Mouse (Mus musculus) lung, embryonic 16.5 days (tissue): ENCODE measurements around the gene Cdk17. TPM values are rescaled to one million over a fixed set of nuclear protein-coding genes. Genes with fewer than 3 reads are reported as not detected.

Experiments
- ATAC-seq: fragments of 200-750 bp; cut with Nextera tagmentation; 2 replicates; pipeline ENCODE4 v1.8.0; 2017; ENCODE audit warnings: low read depth, mild to moderate bottlenecking, moderate library complexity
- H3K27ac ChIP-seq: fragments of 300-500 bp; sonication (generic); 2 replicates; pipeline ENCODE4 v1.5.1; 2014; ENCODE audit warnings: mild to moderate bottlenecking, control low read depth, low read length
- H3K27me3 ChIP-seq: fragments of 300-500 bp; sonication (generic); 2 replicates; pipeline ENCODE4 v1.6.1; 2014; ENCODE audit warnings: low read depth, low read length, mixed read lengths; ENCODE audit not compliant: control insufficient read depth, insufficient read depth
- H3K36me3 ChIP-seq: fragments of 300-500 bp; sonication (generic); 2 replicates; pipeline ENCODE4 v1.6.1; 2014; ENCODE audit warnings: low read length; ENCODE audit not compliant: control insufficient read depth, insufficient read depth
- H3K4me1 ChIP-seq: fragments of 300-500 bp; sonication (generic); replicated peaks from 2 replicates; pipeline ENCODE4 v1.6.1; 2014; ENCODE audit warnings: low read length, mixed read lengths; ENCODE audit not compliant: control insufficient read depth, insufficient read depth
- H3K4me2 ChIP-seq: fragments of 300-500 bp; sonication (generic); 2 replicates; pipeline ENCODE4 v1.6.1; 2014; ENCODE audit warnings: low read depth, low read length, control low read depth
- H3K4me3 ChIP-seq: fragments of 300-500 bp; sonication (generic); 2 replicates; pipeline ENCODE4 v1.5.1; 2014; ENCODE audit warnings: mild to moderate bottlenecking, low read length, control low read depth
- H3K9ac ChIP-seq: fragments of 300-500 bp; sonication (generic); 2 replicates; pipeline ENCODE4 v1.6.1; 2014; ENCODE audit warnings: low read length, control low read depth
- H3K9me3 ChIP-seq: fragments of 300-500 bp; sonication (generic); 2 replicates; pipeline ENCODE4 v1.6.1; 2016; ENCODE audit warnings: low read length; ENCODE audit not compliant: control insufficient read depth
- WGBS: fragments of 180-500 bp; shearing (Covaris S2); extraction: QIAGEN DNeasy Blood & Tissue Kit; methylation state at CpG from one replicate; pipeline ENCODE4 v1.1.7; 2014; 5-methylcytosine and 5-hydroxymethylcytosine counted together
- polyA plus RNA-seq: library from polyadenylated mRNA; unstranded; fragments of >200 nt; fragmentation: Nextera tagmentation; extraction: Ambion mirVana; gene quantifications from 2 replicates; pipeline ENCODE4 v1.2.1, GENCODE M21; 2015

The Cdk17 gene
- polyA plus RNA-seq, 1 experiment from 2014 or later, result 15.0 TPM

DNA sequence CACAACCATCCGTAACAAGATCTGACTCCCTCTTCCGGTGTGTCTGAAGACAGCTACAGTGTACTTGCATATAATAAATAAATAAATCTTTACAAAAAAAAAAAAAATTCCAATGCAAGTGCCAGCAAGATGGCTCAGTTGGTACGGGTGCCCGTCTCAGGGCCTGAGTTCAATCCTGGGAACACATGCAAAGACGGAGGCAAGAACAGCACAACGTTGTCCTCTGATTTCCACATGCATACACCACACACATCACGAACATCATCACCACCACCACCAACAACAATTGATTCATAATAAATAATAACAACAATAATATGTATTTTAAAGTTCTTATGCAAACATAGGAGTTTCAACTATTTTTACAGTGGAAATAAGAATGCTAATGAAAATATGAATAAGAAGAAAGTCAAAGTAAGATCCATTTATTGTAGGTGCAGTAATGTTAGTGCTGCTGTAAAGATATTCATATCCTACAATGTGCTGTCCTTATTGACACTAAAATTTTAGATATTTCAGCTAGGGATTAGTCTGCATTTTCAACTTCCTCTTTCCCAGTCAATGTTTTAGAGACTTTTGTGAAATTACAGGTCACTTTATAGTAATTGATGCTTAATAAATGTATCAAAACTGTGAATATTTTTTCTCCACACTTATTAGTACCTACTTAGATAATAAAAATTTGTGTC is 2.4 kb downstream of the Cdk17 start:
- no peak overlapping the region for H3K9ac ChIP-seq
- H3K4me1 ChIP-seq, result peaks cover 23% of the 10 kb centered on the region
- no peaks in the 10 kb centered on the region for H3K36me3 ChIP-seq
- peak overlapping the region; percentile 32 for H3K4me2 ChIP-seq
- no peak overlapping the region for H3K27ac ChIP-seq
- ATAC-seq, result no peak
- H3K27me3 ChIP-seq, result no peaks in the 10 kb centered on the region
- WGBS, result 61% methylated on average over 7 of the region's 7 CpGs
- peak overlapping the region; percentile 21; the same call in 1 of the 2 replicates for H3K4me3 ChIP-seq
- H3K9me3 ChIP-seq, result no peaks in the 10 kb centered on the region

DNA sequence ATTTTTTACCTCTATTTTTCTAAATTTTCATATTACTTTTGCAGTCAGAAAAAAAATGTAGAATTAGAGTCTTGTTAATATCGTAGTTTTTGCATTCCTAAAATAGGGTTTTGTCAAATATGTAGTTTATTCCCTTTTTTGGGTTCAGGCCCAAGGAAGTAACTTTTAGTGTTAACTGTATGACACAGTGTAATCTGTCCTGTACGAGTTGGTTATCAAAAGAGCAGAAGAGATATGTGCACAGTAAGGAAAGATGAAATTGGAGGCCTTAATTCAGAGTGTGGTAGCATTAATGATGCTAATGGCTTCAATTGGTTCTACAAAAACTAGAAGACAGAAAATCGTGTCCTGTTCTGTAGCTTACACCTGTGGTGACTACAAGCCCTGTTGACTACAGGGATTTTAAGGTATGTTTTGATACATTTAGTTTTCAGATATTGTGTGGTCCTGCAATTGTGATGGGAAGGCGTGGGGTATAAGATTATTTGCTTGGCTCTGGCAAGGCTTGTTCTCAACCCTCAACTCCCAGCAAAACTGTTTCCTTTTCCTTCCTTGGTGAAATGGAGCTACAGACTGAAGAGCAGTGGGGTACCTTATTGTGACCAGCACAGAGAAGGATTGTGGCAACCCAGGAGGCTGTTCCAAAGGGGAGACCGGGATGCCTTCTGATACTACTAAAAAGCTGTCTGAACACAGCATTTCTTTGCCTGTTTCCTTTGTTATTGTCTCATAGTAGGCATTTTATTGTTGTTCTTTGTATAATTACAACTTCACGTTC is 3.2 kb downstream of the Cdk17 start:
- 66% methylated on average over 6 of the region's 6 CpGs for WGBS
- Histone ChIP-seq H3K27ac (no peak overlapping the region), H3K4me2 (no peak overlapping the region), H3K27me3 (no peaks in the 10 kb centered on the region), H3K4me1 (peaks cover 25% of the 10 kb centered on the region), H3K36me3 (no peaks in the 10 kb centered on the region), H3K9ac (no peak overlapping the region), H3K4me3 (no peak overlapping the region), H3K9me3 (no peaks in the 10 kb centered on the region)
- no peak for ATAC-seq

DNA sequence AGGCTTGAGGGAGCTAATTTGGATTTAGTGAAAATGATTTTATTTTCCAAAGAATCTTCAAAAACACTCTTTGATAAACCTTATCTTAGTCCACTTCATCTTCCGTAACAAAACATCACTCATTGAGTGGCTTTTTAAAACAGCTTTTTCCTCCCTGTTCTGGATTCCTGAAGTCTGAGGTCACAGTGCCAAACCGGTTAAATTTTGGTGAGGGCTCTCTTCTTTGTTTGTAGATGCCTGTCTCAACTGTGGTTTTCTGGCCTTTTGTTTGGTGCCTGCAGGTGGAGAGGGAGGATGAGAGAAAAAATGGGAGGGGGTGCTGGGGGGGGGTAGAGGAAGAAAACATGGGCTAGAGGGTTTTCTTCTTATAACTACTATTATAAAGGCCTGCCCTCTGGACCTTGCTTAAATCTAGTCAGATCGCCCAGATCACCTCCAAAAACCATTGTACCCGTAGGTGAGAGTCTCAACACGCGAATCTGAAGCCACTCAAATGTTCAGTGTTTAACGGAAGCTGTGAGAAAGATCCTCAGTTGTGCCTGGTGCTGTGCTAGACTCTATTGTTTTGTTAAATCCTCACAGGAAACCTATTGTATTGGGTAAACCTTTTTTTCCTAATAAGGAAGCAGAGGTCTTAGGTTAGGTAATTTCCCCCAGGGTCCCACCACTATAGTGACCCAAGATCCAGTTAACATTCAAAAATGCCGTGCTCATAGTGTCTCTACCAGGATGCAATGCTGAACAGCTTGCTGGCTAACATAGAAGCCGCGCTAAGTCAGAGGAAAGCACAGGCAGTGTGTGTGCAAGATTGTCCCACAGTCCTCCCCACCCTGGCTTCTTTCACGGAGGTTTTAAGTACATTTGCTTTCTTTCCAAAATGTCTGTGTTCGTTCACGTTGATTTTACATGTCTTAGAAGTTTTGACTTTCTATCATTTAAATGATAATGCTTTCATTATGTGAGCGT is 5.0 kb downstream of the Cdk17 start:
- no peaks in the 10 kb centered on the region for H3K27me3 ChIP-seq
- H3K4me1 ChIP-seq, result peaks cover 25% of the 10 kb centered on the region
- ATAC-seq, result no peak
- H3K36me3 ChIP-seq, result no peaks in the 10 kb centered on the region
- no peak overlapping the region for H3K9ac ChIP-seq
- no peaks in the 10 kb centered on the region for H3K9me3 ChIP-seq
- H3K27ac ChIP-seq, result peak overlapping the region; percentile 83
- peak overlapping the region; percentile 18 for H3K4me2 ChIP-seq
- H3K4me3 ChIP-seq, result peak overlapping the region; percentile 0; the same call in 1 of the 2 replicates
- 25% methylated on average over 14 of the region's 14 CpGs for WGBS

GRCm38 (mm10) chr10:93166382-93166769 is 5.7 kb downstream of the Cdk17 start:
- no peak for ATAC-seq
- H3K4me3 ChIP-seq, result no peak overlapping the region
- H3K4me1 ChIP-seq, result peaks cover 25% of the 10 kb centered on the region
- H3K27me3 ChIP-seq, result no peaks in the 10 kb centered on the region
- WGBS, result 27% methylated on average over 5 of the region's 5 CpGs
- H3K4me2 ChIP-seq, result peak overlapping the region; percentile 18
- H3K27ac ChIP-seq, result peak overlapping the region; percentile 83
- H3K36me3 ChIP-seq, result no peaks in the 10 kb centered on the region
- H3K9ac ChIP-seq, result 0 out of 2 replicates have a peak overlapping the region, but pooled peaks have one; percentile 14
- no peaks in the 10 kb centered on the region for H3K9me3 ChIP-seq

DNA sequence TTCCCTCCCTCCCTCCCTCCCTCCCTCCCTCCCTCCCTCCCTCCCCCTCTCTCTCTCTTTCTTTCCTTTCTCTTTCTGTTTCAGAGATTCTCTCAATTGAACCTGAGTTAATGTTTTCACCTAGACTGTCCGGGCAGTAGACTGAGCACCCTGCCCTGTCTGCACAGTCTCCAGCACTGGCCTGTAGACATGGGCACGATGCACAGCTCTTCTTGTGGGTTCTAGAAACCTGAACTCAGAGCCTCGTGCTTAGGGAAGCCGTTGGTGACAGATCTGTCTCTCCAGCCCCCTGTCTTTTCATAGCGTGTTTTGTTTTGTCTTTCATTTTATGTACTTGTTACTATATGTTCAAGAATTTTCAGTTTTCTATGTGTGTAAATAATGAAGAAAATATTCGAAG is 6.6 kb downstream of the Cdk17 start:
- no peak overlapping the region for H3K4me3 ChIP-seq
- H3K27ac ChIP-seq, result no peak overlapping the region
- no peak overlapping the region for H3K9ac ChIP-seq
- 63% methylated on average over 6 of the region's 6 CpGs for WGBS
- H3K4me2 ChIP-seq, result no peak overlapping the region
- H3K4me1 ChIP-seq, result peaks cover 25% of the 10 kb centered on the region
- no peak for ATAC-seq
- no peaks in the 10 kb centered on the region for H3K27me3 ChIP-seq
- H3K9me3 ChIP-seq, result no peaks in the 10 kb centered on the region
- no peaks in the 10 kb centered on the region for H3K36me3 ChIP-seq

DNA sequence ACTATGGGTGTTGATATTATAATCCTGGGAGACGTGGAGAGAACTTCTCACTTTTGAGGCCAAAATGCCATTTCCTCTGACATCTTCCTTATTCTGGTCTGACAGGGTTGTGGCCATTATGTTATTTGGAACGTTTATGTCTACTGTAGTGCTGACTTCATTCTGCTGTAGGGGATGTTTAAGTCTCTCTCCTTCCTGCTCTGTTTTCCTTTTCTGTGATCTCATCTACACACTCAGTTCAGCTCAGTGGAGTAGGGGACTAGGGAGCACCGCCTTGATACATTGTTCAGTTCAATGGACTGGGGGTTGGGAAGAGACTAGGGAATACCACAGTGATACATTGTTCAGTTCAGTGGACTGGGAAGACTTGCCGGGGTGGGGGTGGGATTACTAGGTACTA is 7.4 kb downstream of the Cdk17 start:
- no peak overlapping the region for H3K27ac ChIP-seq

GRCm38 (mm10) chr10:93171182-93171855 is 10.6 kb downstream of the Cdk17 start:
- Histone ChIP-seq H3K4me3 (no peak overlapping the region), H3K27ac (no peak overlapping the region), H3K4me1 (peaks cover 13% of the 10 kb centered on the region), H3K9ac (no peak overlapping the region), H3K9me3 (no peaks in the 10 kb centered on the region), H3K36me3 (no peaks in the 10 kb centered on the region), H3K27me3 (no peaks in the 10 kb centered on the region), H3K4me2 (no peak overlapping the region)
- 75% methylated on average over 6 of the region's 6 CpGs for WGBS
- no peak for ATAC-seq

More for the DNA sequence above, 7.4 kb downstream of the Cdk17 start:
- 31% methylated on average over 4 of the region's 4 CpGs for WGBS
- H3K4me3 ChIP-seq, result no peak overlapping the region
- ATAC-seq, result peak; percentile 79
- H3K36me3 ChIP-seq, result no peaks in the 10 kb centered on the region
- H3K4me1 ChIP-seq, result peaks cover 25% of the 10 kb centered on the region
- H3K9me3 ChIP-seq, result no peaks in the 10 kb centered on the region
- no peaks in the 10 kb centered on the region for H3K27me3 ChIP-seq
- H3K9ac ChIP-seq, result no peak overlapping the region
- no peak overlapping the region for H3K4me2 ChIP-seq

- Histone ChIP-seq H3K36me3 (no peaks in the 10 kb centered on the region), H3K4me1 (peaks cover 7% of the 10 kb centered on the region), H3K27ac (peak overlapping the region; percentile 7; the same call in 1 of the 2 replicates), H3K27me3 (no peaks in the 10 kb centered on the region), H3K9me3 (no peaks in the 10 kb centered on the region), H3K4me2 (no peak overlapping the region), H3K9ac (no peak overlapping the region), H3K4me3 (no peak overlapping the region)
- 58% methylated on average over 5 of the region's 5 CpGs for WGBS
- ATAC-seq, result no peak
Observed at GRCm38 (mm10) chr10:93177471-93177870, 16.8 kb downstream of the Cdk17 start.
